Mouse (Mus musculus): ENCODE results near the gene Kcnmb2. TPM values are rescaled to one million over a fixed set of nuclear protein-coding genes. Genes with fewer than 3 reads are reported as not detected.

Gene Kcnmb2
- polyA plus RNA-seq (2014; fragmentation: Nextera tagmentation; extraction: Ambion mirVana) = 2.7 and 4.7 TPM in 2 replicates

GRCm38 (mm10) chr3:31902504-31903330 lies at the start of gene Kcnmb2:
Gene Kcnmb2, plus strand, starts transcription at chr3:31902507.
- Histone ChIP-seq H3K27ac (ENCODE audit: low read length) (no peak within 1 kb of the TSS), H3K9ac (replicated peaks; ENCODE audit: low read depth, low read length) (no peak within 1 kb of the TSS)

GRCm38 (mm10) chr3:31863522-31863921 lies 38.8 kb upstream of the Kcnmb2 start:
- Histone ChIP-seq H3K27ac (ENCODE audit: low read length) (no peak overlapping the region), H3K4me2 (replicated peaks; ENCODE audit: low read depth, low read length) (no peak overlapping the region), H3K4me3 (ENCODE audit: low read depth, low read length) (no peak overlapping the region), H3K9ac (replicated peaks; ENCODE audit: low read depth, low read length) (no peak overlapping the region), H3K36me3 (ENCODE audit: control insufficient read depth, insufficient read depth, low read length) (no peaks in the 10 kb centered on the region), H3K27me3 (ENCODE audit: control insufficient read depth, insufficient read depth, low read length) (no peaks in the 10 kb centered on the region), H3K9me3 (ENCODE audit: control insufficient read depth, low read depth, low read length) (no peaks in the 10 kb centered on the region), H3K4me1 (ENCODE audit: control insufficient read depth, insufficient read depth, low read length) (no peaks in the 10 kb centered on the region)
- WGBS = 81% methylated on average over 5 of the region's 5 CpGs
- ATAC-seq (ENCODE audit: insufficient number of reproducible peaks, insufficient read depth, low FRiP score, low read depth) = no peak

More at GRCm38 (mm10) chr3:31902504-31903330, at the start of gene Kcnmb2:
- WGBS = 1% methylated on average over 22 of the region's 22 CpGs
- no peaks in the 10 kb centered on the region for H3K36me3 ChIP-seq (ENCODE audit: control insufficient read depth, insufficient read depth, low read length)
- peak; percentile 40; the same call in 1 of the 2 replicates for ATAC-seq (ENCODE audit: insufficient number of reproducible peaks, insufficient read depth, low FRiP score, low read depth)
- H3K4me3 ChIP-seq (ENCODE audit: low read depth, low read length) = peak within 1 kb of the TSS; percentile 22
- no peaks in the 10 kb centered on the region for H3K27me3 ChIP-seq (ENCODE audit: control insufficient read depth, insufficient read depth, low read length)
- peaks cover 12% of the 10 kb centered on the region; the same call in 1 of the 2 replicates for H3K4me1 ChIP-seq (ENCODE audit: control insufficient read depth, insufficient read depth, low read length)
- H3K4me2 ChIP-seq (replicated peaks; ENCODE audit: low read depth, low read length) = peak within 1 kb of the TSS; percentile 46
- no peaks in the 10 kb centered on the region for H3K9me3 ChIP-seq (ENCODE audit: control insufficient read depth, low read depth, low read length)

GRCm38 (mm10) chr3:31864070-31864469 lies 38.2 kb upstream of the Kcnmb2 start:
- no peaks in the 10 kb centered on the region for H3K9me3 ChIP-seq (ENCODE audit: control insufficient read depth, low read depth, low read length)
- no peak for ATAC-seq (ENCODE audit: insufficient number of reproducible peaks, insufficient read depth, low FRiP score, low read depth)
- no peak overlapping the region for H3K4me2 ChIP-seq (replicated peaks; ENCODE audit: low read depth, low read length)
- H3K9ac ChIP-seq (replicated peaks; ENCODE audit: low read depth, low read length) = no peak overlapping the region
- H3K27ac ChIP-seq (ENCODE audit: low read length) = no peak overlapping the region
- H3K4me1 ChIP-seq (ENCODE audit: control insufficient read depth, insufficient read depth, low read length) = no peaks in the 10 kb centered on the region
- H3K4me3 ChIP-seq (ENCODE audit: low read depth, low read length) = no peak overlapping the region
- 77% methylated on average over 3 of the region's 3 CpGs for WGBS
- no peaks in the 10 kb centered on the region for H3K27me3 ChIP-seq (ENCODE audit: control insufficient read depth, insufficient read depth, low read length)
- no peaks in the 10 kb centered on the region for H3K36me3 ChIP-seq (ENCODE audit: control insufficient read depth, insufficient read depth, low read length)

DNA sequence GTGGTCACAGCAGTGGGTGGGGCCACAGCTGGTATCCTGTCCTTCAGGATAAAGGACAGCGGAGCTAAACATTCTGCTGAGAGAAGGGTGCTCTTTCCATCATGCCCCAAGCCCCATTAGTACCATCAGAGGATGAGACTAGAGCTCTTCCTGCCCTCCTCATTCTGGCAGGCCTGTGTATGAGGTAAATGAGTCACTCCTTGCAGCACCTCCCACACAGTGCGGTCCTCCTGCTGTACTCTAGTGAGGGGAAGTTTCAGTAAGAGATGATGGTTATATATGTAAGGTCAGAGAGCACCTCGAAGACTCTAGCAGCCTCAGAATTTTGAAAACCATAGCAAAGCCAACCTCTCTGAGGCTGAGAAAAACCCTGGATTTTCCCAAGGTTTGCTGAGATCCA lies 30.8 kb upstream of the Kcnmb2 start:
- no peak overlapping the region for H3K4me3 ChIP-seq (ENCODE audit: low read depth, low read length)
- 79% methylated on average over 3 of the region's 3 CpGs for WGBS
- no peak overlapping the region for H3K27ac ChIP-seq (ENCODE audit: low read length)
- no peak overlapping the region for H3K9ac ChIP-seq (replicated peaks; ENCODE audit: low read depth, low read length)
- no peak for ATAC-seq (ENCODE audit: insufficient number of reproducible peaks, insufficient read depth, low FRiP score, low read depth)
- no peaks in the 10 kb centered on the region for H3K4me1 ChIP-seq (ENCODE audit: control insufficient read depth, insufficient read depth, low read length)
- H3K9me3 ChIP-seq (ENCODE audit: control insufficient read depth, low read depth, low read length) = no peaks in the 10 kb centered on the region
- no peaks in the 10 kb centered on the region for H3K27me3 ChIP-seq (ENCODE audit: control insufficient read depth, insufficient read depth, low read length)
- H3K36me3 ChIP-seq (ENCODE audit: control insufficient read depth, insufficient read depth, low read length) = no peaks in the 10 kb centered on the region
- no peak overlapping the region for H3K4me2 ChIP-seq (replicated peaks; ENCODE audit: low read depth, low read length)

GRCm38 (mm10) chr3:31882621-31883131 lies 19.6 kb upstream of the Kcnmb2 start:
- 84% methylated on average over 12 of the region's 12 CpGs for WGBS
- Histone ChIP-seq H3K4me1 (ENCODE audit: control insufficient read depth, insufficient read depth, low read length) (0 out of 2 replicates have a peak, but pooled peaks cover 4% of the 10 kb centered on the region), H3K36me3 (ENCODE audit: control insufficient read depth, insufficient read depth, low read length) (no peaks in the 10 kb centered on the region), H3K27me3 (ENCODE audit: control insufficient read depth, insufficient read depth, low read length) (no peaks in the 10 kb centered on the region), H3K4me3 (ENCODE audit: low read depth, low read length) (no peak overlapping the region), H3K27ac (ENCODE audit: low read length) (no peak overlapping the region), H3K4me2 (replicated peaks; ENCODE audit: low read depth, low read length) (no peak overlapping the region), H3K9ac (replicated peaks; ENCODE audit: low read depth, low read length) (no peak overlapping the region), H3K9me3 (ENCODE audit: control insufficient read depth, low read depth, low read length) (no peaks in the 10 kb centered on the region)
- ATAC-seq (ENCODE audit: insufficient number of reproducible peaks, insufficient read depth, low FRiP score, low read depth) = no peak

DNA sequence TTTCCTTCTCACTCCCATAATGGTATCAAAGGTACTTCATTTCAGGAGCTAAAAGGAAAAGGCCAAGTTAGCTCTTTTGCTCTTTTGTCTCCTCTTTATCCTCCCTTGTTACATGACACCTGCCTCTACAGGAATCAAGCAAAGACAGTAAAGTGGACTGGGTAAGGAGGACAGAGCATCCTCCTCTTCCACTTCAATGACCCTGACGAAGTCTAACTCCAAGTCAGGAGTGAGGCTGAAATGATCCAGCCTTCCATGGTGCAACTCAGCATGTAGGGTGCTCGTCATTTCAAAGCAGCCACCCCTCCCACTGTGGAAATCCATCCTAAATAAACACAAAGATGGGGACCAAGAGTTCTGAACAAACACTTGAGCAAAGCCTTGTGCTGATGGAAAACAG lies 9.7 kb upstream of the Kcnmb2 start:
- Histone ChIP-seq H3K4me2 (replicated peaks; ENCODE audit: low read depth, low read length) (no peak overlapping the region), H3K9me3 (ENCODE audit: control insufficient read depth, low read depth, low read length) (no peaks in the 10 kb centered on the region), H3K36me3 (ENCODE audit: control insufficient read depth, insufficient read depth, low read length) (no peaks in the 10 kb centered on the region), H3K27me3 (ENCODE audit: control insufficient read depth, insufficient read depth, low read length) (no peaks in the 10 kb centered on the region), H3K27ac (ENCODE audit: low read length) (no peak overlapping the region), H3K9ac (replicated peaks; ENCODE audit: low read depth, low read length) (no peak overlapping the region), H3K4me3 (ENCODE audit: low read depth, low read length) (no peak overlapping the region), H3K4me1 (ENCODE audit: control insufficient read depth, insufficient read depth, low read length) (no peaks in the 10 kb centered on the region)
- no peak for ATAC-seq (ENCODE audit: insufficient number of reproducible peaks, insufficient read depth, low FRiP score, low read depth)
- WGBS = 61% methylated on average over 2 of the region's 2 CpGs

DNA sequence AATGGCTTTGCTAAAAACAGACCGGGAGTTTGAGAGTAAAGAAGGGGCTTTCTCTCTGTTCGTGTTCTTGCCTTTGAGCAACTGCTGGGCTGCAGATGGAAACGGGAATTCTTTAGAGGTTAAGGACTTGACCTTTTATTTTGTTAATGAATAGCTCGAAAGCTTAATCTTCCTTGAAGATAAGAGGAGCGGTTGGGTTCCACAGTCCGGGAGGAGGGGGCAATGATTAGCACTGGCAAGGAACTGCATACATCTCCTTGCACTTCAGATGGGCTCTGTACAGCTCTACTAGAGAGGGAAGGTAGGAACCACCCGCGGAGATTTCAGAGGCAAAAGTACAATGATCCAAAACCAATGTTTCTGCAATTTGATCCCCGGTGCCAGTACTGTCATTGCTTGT lies 1.2 kb downstream of the Kcnmb2 start:
- Histone ChIP-seq H3K4me1 (ENCODE audit: control insufficient read depth, insufficient read depth, low read length) (peaks cover 12% of the 10 kb centered on the region; the same call in 1 of the 2 replicates), H3K9me3 (ENCODE audit: control insufficient read depth, low read depth, low read length) (no peaks in the 10 kb centered on the region), H3K9ac (replicated peaks; ENCODE audit: low read depth, low read length) (no peak overlapping the region), H3K4me3 (ENCODE audit: low read depth, low read length) (peak overlapping the region; percentile 22; the same call in 1 of the 2 replicates), H3K27me3 (ENCODE audit: control insufficient read depth, insufficient read depth, low read length) (no peaks in the 10 kb centered on the region), H3K27ac (ENCODE audit: low read length) (no peak overlapping the region), H3K36me3 (ENCODE audit: control insufficient read depth, insufficient read depth, low read length) (no peaks in the 10 kb centered on the region), H3K4me2 (replicated peaks; ENCODE audit: low read depth, low read length) (peak overlapping the region; percentile 46; the same call in 1 of the 2 replicates)
- WGBS = 4% methylated on average over 9 of the region's 9 CpGs
- ATAC-seq (ENCODE audit: insufficient number of reproducible peaks, insufficient read depth, low FRiP score, low read depth) = peak; percentile 66

- no peaks in the 10 kb centered on the region for H3K36me3 ChIP-seq (ENCODE audit: control insufficient read depth, insufficient read depth, low read length)
- no peaks in the 10 kb centered on the region for H3K9me3 ChIP-seq (ENCODE audit: control insufficient read depth, low read depth, low read length)
- H3K9ac ChIP-seq (replicated peaks; ENCODE audit: low read depth, low read length) = no peak overlapping the region
- H3K4me2 ChIP-seq (replicated peaks; ENCODE audit: low read depth, low read length) = peak overlapping the region; percentile 46; the same call in 1 of the 2 replicates
- no peaks in the 10 kb centered on the region for H3K27me3 ChIP-seq (ENCODE audit: control insufficient read depth, insufficient read depth, low read length)
- no peak for ATAC-seq (ENCODE audit: insufficient number of reproducible peaks, insufficient read depth, low FRiP score, low read depth)
- H3K27ac ChIP-seq (ENCODE audit: low read length) = no peak overlapping the region
- 38% methylated on average over 5 of the region's 5 CpGs for WGBS
- H3K4me3 ChIP-seq (ENCODE audit: low read depth, low read length) = no peak overlapping the region
- peaks cover 12% of the 10 kb centered on the region; the same call in 1 of the 2 replicates for H3K4me1 ChIP-seq (ENCODE audit: control insufficient read depth, insufficient read depth, low read length)
These were observed 1.8 kb downstream of the Kcnmb2 start for GRCm38 (mm10) chr3:31904156-31904555.

All from stomach, embryonic 14.5 days (tissue).